Mouse (Mus musculus) layer of hippocampus, postnatal 36 days (tissue): ENCODE results near the gene Bcl11a. TPM values are rescaled to one million over a fixed set of nuclear protein-coding genes. Genes with fewer than 3 reads are reported as not detected.

Source experiments
- DNase-seq, 2 experiments: peaks; one replicate each; pipeline ENCODE4 v3.0.0; 2022
- total RNA-seq, 2 experiments: library from RNA; stranded (reverse); gene quantifications; 2 replicates each; pipeline ENCODE4 v1.2.3; 2021

The Bcl11a gene
- total RNA-seq, 2 experiments from 2014 or later = 112 to 113 TPM

GRCm38 (mm10) chr11:24214509-24215134 lies 136.8 kb downstream of the Bcl11a start:
- no peak for DNase-seq

- no peak for DNase-seq
These were observed 140.0 kb downstream of the Bcl11a start for GRCm38 (mm10) chr11:24217741-24218333.

GRCm38 (mm10) chr11:24221601-24222307 lies 143.9 kb downstream of the Bcl11a start:
- DNase-seq = no peak

Other genes with a start within 250 kb of the Bcl11a start
- 10 to 100 TPM; 19.1 to 22.3 TPM for gene Papolg, start 182.8 kb upstream of the Bcl11a start, total RNA-seq
- 1 to 10 TPM; 1.4 to 1.6 TPM for gene A830031A19Rik, start 3.0 kb upstream of the Bcl11a start, total RNA-seq